In the genomic region with DNA sequence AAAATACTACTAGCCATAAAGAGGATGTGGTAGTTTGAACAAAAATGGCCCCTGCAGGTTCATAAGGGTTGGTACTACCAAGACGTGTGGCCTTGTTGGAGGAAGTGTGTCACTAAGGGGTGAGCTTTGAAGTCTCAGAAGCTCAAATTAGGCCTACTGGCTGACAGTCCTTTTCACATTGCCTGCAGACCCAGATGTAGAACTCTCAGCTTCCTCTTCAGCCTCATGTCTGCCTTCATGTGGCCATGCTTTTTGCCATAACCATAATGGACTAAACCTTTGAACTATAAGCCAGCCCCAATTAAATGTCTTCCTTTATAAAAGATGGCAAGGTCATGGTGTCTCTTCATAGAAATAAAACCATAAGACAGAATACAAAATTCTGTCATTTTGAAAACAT, we compare ENCODE assay signal across 22 mouse cellular contexts. TPM values are rescaled to one million over a fixed set of nuclear protein-coding genes. Genes with fewer than 3 reads are reported as not detected.
DNase-seq lines count a peak whose midpoint lies in the region; ATAC-seq lines count a peak whose summit lies in the region.
"Had no signal": no experiment of that assay in that cellular context is flagged by ENCODE, and none has a peak within 500 bp of the region (broad histone marks: within the 10 kb centered on the region; RNA-seq: fewer than 3 reads in every experiment).

No protein-coding gene starts in this region.

- no peak overlapping the region for H3K27ac ChIP-seq in hindbrain, embryonic 16.5 days (ENCODE audit: low read depth, low read length)
- H3K27ac ChIP-seq: embryonic facial prominence, embryonic 10.5 days; embryonic facial prominence, embryonic 12.5 days; forebrain, embryonic 13.5 days; forebrain, embryonic 15.5 days had no signal

- no peak overlapping the region for H3K4me2 ChIP-seq in hindbrain, embryonic 16.5 days (ENCODE audit: low read length)
- H3K4me2 ChIP-seq: embryonic facial prominence, embryonic 12.5 days; forebrain, embryonic 13.5 days; forebrain, embryonic 15.5 days had no signal

- H3K27me3 ChIP-seq in hindbrain, embryonic 16.5 days (replicated peaks; ENCODE audit: control insufficient read depth, insufficient read depth, low read length) = no peaks in the 10 kb centered on the region
- H3K27me3 ChIP-seq: forebrain, embryonic 13.5 days; forebrain, embryonic 15.5 days had no signal

- no peak overlapping the region for H3K9ac ChIP-seq in hindbrain, embryonic 16.5 days (ENCODE audit: low read depth, low read length)
- H3K9ac ChIP-seq: embryonic facial prominence, embryonic 12.5 days; forebrain, embryonic 13.5 days; forebrain, embryonic 15.5 days; forebrain, postnatal 0 days had no signal

- no peak overlapping the region for H3K4me3 ChIP-seq in hindbrain, embryonic 16.5 days (ENCODE audit: low read length)
- H3K4me3 ChIP-seq: embryonic facial prominence, embryonic 10.5 days; embryonic facial prominence, embryonic 12.5 days; forebrain, embryonic 13.5 days; forebrain, embryonic 15.5 days had no signal

- ATAC-seq in CD4-positive, CD25-positive, alpha-beta regulatory T cell, adult 4 months = no peak
- ATAC-seq in frontal cortex, adult (ENCODE audit: low TSS enrichment) = no peak
- ATAC-seq in hindbrain, embryonic 16.5 days = no peak
- ATAC-seq: forebrain, embryonic 13.5 days; forebrain, embryonic 15.5 days; forebrain, postnatal 0 days; Patski had no signal

- H3K4me1 ChIP-seq in hindbrain, embryonic 16.5 days (ENCODE audit: control insufficient read depth, insufficient read depth, low read depth, low read length) = peaks cover 13% of the 10 kb centered on the region

- 68% methylated on average over 1 of the region's 1 CpGs for WGBS in hindbrain, embryonic 16.5 days

- no peaks in the 10 kb centered on the region for H3K9me3 ChIP-seq in hindbrain, embryonic 16.5 days (ENCODE audit: control insufficient read depth, low read length)
- H3K9me3 ChIP-seq: embryonic facial prominence, embryonic 10.5 days; embryonic facial prominence, embryonic 12.5 days; forebrain, embryonic 13.5 days; forebrain, embryonic 15.5 days; G1E had no signal

- DNase-seq in CD4-positive, CD25-positive, alpha-beta regulatory T cell, adult 2 months (ENCODE audit: low read depth, low spot score) = peak; percentile 14
- DNase-seq in A20 (ENCODE audit: low read depth, low spot score) (peak; percentile 73), liver (no peak)
- peak; percentile 32 for DNase-seq in T-cell, adult 2 months (ENCODE audit: low spot score)
- peak; percentile 35 for DNase-seq in naive thymus-derived CD4-positive, alpha-beta T cell, adult 2 months (ENCODE audit: low read depth)
- DNase-seq: adrenal gland, postnatal 14 days; adrenal gland, postnatal 36 days; cerebellum, adult 11-12 months; cerebellum, adult 2 months; cerebellum, adult 9-10 months; cerebellum, postnatal 10 days; cerebellum, postnatal 25 days; forebrain, postnatal 0 days had no signal

- no peaks in the 10 kb centered on the region for H3K36me3 ChIP-seq in hindbrain, embryonic 16.5 days (ENCODE audit: control insufficient read depth, insufficient read depth, low read length)
- H3K36me3 ChIP-seq: embryonic facial prominence, embryonic 10.5 days; embryonic facial prominence, embryonic 12.5 days; forebrain, embryonic 15.5 days; G1E had no signal

RNA-seq across cellular contexts. Expression of a gene that starts 4.5 kb away (rescaled TPM):
- polyA plus RNA-seq in CD4-positive, CD25-positive, alpha-beta regulatory T cell, adult 4 months (2017; shearing (Covaris generic)) = 10 to 100 TPM in 1 of 2 experiments, 1 to 10 TPM in 1; 8.9 to 12.5 TPM
- polyA plus RNA-seq in hindbrain, embryonic 16.5 days (2015; fragmentation: Nextera tagmentation; extraction: Ambion mirVana) = 18.6 and 19.5 TPM in 2 replicates

RNA-seq across cellular contexts. Expression of a gene that starts 23.6 kb away (rescaled TPM):
- 1 to 10 TPM; 7.1 to 8.3 TPM for polyA plus RNA-seq in CD4-positive, CD25-positive, alpha-beta regulatory T cell, adult 4 months (2017; shearing (Covaris generic))
- polyA plus RNA-seq in hindbrain, embryonic 16.5 days (2015; fragmentation: Nextera tagmentation; extraction: Ambion mirVana) = 32.2 and 34.9 TPM in 2 replicates
